Mouse (Mus musculus) kidney, adult 18-20 months (tissue): ENCODE data around the gene Acvrl1.
A peak's percentile ranks its signal among the peaks of the same experiment; 100 is the strongest.

ENCODE experiments used
- DNase-seq: peaks from one replicate; pipeline ENCODE4 v3.0.0; 2021

The Acvrl1 gene

DNA sequence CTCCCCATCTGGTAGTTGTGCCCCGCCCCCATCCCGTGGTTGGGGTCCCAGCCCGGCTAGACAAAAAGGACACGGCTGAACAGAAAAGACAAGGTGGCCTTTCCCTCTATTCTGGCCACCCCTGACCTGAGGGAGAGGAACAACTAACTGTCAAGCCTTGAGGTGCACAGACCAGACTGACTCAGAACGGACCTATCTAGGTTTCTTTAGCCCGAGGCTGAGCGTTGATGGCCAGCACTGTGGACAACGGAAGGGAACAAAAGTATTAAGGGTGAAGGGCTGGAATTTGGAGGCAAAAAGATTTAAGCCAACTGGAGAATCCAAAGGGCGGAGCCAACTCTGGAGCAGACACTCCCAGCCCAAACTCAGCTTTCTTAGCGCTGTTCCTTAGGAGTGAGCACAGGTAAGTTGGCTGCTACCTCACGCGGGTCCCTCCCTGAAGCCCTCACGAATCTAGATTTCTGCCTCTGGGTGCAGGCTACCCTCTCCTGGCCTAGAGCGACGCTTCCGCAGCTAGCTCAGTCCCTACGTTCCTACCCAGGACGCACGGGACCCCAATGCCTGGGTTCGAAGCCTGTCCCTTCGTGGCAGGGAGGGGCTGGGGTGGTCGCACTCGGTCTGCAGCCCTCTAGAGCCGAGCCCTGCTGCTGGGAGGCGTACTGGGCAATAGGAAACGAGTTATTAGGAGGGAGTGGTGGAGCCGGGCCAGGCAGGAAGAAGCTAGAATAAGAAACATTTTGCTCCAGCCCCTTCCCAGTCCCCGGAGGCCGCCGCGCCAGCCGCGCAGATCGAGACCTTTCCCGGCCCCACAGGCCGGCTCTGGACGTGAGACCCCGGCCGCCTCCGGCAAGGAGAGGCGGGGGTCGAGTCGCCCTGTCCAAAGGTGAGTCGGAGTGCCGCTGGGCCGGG, at the start of gene Acvrl1:
Gene Acvrl1 (plus strand): TSS at position 342 of the 909 bp plus-strand sequence.
- DNase-seq: peak; percentile 67

DNA sequence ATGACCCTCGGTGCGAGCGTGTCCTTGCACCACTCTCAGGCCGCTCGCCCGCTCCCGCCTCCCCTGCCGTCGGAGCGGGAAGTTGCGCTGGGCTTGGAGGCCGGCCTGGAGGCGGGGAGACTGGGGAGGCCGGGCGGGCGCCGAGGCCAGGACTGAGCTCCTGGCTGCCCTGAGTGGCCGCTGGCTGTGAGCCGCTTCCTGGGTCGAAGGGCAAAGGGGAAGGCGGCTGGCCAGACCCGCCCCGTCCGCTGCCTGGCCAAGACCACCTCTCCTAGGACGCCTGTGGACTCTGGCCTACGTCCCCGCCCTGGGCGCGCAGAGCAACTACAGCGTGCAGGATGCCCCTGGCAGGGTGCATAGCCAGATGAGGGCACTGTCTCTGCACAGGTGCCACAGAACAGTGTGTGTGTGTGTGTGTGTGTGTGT, 49.6 kb upstream of the Acvrl1 start:
- DNase-seq: peak; percentile 95

DNA sequence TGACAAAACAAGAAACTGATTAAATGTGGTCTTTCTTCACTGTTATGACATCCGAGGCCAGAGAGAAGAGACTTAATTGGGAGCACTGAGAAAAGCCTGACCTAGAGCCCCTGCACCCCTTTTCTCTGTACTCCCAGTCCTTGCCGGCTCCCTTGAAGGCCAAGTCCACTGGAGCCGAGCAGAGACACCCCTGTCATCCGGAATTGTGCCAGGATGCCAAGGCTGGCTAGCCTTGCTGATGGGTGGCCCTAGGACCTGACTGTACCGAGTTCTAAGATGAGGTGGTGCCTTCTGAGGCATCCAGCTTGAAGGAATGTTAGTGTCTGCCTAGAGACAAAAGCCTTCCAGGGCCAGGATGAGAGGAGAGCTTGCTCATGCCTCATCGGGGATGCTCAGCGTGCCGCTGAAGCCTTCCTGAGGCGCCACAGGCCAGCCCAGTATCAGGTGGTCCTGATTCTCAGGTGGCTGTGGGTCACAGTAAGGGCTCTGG, 48.2 kb upstream of the Acvrl1 start:
- no peak for DNase-seq

DNA sequence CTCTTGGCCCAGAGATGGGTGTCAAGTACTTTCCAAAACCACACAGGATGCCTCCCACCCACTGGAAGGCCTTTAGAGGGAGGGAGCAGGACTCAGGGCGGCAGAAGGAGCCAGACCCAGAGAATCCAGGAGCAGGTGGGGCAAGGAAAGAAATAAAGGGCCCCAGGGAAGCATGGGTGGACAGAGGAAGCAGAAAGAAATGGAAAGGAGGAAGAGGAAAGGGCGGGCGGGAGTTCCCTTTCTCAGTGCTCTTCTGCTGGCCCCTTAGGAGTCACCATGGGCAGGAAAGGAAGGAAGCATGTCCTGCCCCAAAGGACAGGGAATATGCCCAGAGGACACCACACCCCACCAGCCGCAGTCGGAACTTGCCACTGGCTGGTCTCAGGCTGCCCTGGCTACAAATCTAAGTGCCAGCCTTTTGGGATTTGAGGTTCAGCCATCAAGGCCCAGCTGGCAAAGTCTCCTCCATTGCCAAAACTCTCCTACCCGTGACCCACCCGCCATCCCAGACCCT, 47.2 kb upstream of the Acvrl1 start:
- no peak for DNase-seq

DNA sequence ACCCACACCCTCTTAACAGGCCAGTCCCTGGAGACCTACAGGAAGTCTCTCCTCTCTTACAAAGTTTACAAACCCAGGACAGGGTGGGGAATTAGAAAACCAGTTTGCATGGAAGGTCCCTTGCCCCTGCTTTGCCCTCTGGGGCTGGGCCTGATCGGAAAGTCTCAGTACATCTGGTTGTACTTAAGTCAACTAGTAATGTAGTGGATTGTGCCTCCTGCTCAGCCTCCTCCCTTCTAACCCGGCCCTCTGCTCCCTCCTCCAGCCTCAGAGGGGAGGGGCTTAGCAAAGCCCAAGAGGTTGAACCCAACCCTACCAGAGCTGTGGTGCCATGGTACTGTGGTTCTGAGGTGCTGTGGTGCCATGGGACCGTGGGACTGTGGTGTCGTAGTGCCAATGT, 46.1 kb upstream of the Acvrl1 start:
- no peak for DNase-seq

DNA sequence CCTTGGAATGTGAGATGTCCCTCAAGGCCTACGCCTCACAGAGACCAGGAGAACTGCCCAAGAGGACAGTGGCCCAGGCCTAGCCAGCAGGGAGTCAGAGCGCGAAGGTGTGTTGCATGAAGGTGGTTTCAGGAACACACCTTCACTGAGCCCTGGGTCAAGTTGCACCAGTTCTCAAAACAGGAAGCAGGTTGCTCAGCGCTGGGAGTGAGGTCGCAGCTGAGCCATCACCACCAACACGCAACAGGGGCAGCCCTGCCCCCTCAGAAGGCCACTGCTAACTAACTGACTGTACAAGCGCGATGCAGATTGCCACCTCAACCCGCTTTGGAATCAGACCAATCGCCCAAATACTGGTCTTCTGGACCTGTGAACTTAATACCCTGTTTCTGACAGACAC, 43.8 kb upstream of the Acvrl1 start:
- no peak for DNase-seq

DNA sequence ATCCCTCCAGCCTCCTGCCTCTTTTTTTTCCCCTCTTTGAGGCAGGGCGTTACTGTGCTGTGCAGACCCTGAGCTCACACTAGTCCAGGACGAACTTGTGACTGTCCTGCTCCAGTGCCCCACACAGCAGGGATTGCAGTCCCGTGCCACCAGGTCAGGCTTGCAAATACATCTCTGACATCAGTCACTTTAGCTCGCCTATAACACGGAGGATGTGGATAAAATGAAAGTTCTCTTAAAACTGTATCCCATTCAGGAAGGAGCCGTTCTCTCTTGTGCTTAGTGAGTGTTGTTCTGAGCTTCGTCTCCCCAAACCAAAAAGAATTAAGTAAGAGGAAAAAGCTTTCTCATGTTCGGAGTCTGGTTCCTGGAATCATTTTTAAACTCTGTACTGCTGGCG, 41.9 kb upstream of the Acvrl1 start:
- no peak for DNase-seq

DNA sequence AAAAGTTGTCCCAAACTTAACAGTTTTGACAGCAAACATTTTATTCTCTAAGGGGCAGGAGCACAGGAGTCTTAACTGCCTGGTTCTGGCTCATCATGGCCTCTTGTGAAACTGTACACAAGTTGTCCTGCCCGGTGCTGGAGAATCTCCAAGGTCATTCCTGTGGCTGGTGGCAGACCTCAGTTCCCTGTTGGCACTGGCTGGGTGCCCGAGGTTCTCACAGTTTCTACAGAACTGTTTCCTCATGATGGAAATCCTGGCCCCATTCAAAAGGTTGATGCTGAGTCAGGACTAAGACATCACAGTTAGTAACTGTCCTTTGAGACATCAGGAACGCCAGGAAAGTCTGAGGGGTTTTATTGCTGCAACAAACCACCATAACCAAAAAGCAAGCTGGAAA, 41.4 kb upstream of the Acvrl1 start:
- peak; percentile 66 for DNase-seq

DNA sequence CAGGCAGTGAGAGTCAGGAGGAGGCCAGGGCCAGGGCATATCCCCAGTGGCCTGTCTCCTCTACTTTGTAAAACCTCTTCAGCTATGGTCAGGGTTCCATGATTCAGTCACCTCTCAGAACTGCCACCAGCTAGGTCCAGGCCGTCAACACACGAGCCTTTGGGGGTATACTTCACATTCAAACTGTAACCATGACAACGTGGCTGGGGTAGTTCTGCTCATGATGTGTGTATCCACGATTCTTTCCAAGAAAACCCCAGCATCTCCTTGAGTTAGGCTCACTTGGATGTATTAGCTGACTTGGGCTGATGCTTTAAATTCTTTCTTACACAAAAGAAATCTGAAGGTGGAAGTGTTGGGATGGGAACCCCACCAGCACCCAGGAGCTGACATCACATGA, 40.0 kb upstream of the Acvrl1 start:
- no peak for DNase-seq

DNA sequence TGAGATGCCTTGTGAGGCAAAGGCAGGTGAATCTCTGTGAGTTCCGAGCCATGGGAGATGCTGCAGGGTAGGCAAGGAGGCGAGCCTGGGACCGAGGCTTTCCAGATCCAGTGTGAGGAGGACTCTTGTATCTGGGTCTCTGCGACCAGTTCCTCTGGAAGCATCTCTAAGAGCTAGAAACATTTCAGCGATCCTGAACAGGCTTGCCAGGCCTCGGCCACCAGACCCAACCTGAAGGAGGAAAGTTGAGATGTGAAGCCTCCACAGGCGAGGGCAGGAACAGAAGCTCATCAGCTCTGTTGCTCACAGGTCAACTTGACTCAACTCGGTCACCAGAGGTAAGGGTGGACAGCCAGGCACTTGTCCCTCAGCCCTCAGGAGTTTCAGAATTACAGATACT, 36.8 kb upstream of the Acvrl1 start:
- DNase-seq: no peak

DNA sequence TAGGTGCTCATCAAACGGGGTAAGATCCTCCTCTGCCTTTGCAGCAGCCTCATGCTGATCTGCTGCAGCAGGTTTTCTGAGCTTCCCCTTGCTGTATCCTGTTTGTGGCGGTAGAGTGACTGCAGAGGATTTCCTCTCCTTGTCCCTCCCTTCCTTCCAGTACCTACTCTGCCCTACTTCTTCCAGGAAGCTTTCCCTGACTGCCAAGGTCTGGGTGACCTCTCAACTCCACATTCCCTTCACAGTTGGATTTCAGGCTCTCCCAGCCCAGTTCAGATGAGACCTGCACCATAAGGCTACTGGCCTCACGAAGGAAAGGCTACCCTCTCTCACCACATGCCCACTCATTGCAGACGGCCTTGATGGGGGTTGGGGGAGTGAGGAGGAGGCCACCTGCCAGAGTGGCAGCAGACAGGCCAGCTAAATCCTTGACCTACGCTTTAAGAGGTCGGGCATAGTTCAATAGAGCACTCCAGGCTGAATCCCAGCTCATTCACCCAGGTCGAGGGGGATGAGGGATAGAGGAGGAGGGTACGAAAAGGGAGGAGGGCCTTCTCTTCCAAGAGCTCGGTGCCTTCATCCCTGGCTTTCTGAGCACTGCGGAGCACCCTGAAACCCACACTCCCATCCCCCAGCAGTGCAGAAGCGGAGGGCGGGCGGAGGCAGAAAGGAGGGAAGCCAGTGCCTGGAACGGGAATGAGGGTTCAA, 36.0 kb upstream of the Acvrl1 start:
- DNase-seq: peak; percentile 42

DNA sequence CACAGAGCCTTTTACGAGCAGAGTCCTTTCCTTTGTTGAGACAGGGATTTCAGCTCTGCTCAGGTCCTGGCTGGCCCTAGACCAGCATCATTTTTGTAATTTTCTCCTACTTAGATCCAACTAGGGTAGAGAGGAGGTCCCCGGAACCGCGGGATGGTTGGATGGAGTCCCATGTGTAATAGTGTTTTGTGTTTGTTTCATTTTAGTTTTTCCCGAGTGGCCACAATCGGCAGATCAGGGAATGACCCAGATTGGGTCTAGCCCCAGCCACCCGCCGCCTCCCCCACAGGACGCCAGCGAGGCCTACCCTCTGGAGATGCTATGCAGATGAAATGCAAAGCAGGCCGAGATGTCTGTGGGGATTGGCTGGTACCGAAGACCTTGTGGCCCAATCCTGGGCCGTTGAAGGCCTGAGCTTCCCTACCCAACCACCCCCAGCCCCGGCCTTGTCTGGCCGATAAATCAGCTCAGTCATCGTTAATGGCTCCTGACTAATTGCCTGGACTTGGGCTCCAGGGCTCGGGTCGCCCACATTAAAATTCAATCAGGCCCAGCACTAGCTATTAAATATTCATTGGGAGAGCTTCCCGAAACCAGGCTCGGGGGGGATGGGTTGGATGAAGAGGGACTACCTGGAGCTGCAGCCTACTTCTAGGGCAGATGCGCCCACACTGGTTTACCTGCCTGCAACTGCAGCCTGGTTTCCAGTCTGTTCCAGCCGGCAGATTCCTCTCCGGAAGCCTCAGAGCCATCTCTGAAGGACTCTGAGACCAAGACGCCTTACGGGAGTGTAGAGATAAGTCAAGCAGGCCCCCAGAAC, 35.3 kb upstream of the Acvrl1 start:
- DNase-seq: peak; percentile 68

DNA sequence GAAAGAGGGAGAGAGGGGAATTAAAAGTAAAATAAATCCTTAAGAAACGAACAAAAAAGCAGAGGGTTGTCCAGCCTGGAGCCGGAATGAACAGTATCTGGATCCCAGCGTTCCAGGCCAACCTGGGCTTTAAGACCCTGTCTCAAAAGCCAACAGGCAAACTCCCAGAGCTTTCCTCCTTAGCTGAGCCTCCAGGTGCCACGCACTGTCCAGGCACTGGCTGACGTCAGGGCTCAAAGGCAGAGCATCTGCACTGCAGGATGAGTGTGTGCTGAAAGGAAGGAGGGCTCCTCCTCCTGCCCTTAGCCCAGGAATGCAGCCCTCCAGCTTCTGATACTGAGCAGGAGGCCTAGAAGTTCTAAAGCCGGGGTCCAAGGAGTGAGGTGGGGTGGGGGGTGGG, 34.3 kb upstream of the Acvrl1 start:
- no peak for DNase-seq

DNA sequence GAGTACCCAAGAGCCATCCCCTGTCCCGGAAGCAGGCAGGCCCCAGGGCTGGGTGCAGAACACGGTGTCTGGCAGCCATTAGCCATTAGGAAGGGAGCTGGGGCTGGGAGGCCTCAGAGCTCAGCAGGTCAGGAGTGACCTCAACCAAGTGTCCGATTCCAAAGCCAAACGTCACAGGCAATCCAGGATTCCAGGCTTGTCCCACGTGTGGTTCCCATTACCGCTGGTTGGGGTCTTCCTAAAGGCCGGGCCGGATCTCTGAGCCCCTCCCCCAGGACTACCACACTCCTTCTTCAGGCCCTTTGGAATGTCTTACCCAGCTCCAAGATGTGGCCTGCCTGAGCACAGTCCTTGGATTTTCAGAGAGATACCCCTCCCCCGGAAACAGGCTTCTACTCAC, 33.3 kb upstream of the Acvrl1 start:
- DNase-seq: no peak

DNA sequence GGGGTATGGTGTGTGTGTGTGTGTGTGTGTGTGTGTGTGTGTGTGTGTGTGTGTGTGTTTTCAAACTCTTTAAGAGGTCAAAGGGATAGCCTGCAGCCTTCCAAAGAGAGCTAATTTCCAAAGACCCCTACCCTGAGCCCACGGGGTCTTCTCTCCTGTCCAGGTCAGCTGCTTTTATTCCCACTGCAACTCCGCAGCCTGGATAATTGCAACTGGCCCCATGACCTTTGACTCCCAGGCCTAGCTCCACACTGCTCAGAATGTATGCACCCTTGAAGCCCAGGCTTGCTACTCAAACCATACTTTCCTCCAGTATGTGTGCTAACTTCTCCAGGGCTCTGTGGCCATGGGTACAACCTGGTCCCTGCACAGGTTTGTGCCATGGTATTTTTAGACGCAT, 32.9 kb upstream of the Acvrl1 start:
- DNase-seq: no peak

DNA sequence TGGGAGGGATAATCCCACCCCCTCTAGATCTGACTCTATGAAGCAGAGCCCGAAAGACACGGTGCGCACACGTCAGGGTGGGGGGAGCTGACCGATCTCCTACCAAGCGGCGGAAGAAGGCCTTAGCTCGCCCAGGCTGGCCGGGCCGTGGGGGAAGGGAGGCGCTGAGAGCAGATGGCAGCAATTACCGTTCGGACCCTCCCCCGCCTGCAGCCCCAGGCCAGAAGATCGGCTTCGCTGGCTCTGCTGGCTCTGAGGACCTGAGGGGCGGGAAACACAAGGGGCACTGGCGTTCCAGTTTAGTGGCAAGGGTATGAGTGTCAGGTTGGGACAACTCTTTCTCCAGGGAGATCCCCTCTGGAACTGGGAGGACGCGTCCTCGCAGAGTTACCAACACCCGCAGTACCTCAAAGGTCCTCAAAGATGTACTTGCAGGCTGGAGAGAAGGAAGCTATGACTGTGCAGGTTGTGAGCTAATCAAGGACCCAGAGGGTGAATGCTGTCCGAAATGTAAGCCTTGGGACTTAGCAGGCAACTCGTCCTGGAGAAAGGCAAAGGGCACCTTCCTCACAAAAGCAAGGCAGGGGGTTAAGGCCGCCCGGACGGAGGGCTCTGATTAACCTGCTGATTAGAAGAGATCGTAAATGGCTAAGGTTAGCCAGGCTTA, 30.2 kb upstream of the Acvrl1 start:
- no peak for DNase-seq

DNA sequence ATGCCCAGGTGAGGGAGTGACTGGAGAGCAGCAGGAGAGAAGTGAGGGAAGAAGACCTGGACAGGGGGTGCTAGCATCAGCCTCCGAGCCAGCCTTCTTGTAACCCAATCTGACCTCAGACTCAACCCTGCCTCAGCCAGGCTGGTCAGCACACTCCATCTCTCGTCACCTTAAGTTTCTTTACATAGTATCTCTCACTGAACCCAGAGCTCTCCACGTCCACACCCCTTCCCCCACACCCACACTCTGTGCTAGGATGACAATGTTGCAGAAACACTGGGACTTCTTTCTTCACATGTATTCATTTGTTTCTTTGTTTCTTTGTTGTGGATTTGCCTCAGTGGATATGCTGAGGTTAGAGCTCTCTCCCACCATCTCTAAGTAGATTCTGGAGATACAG, 27.3 kb upstream of the Acvrl1 start:
- no peak for DNase-seq

DNA sequence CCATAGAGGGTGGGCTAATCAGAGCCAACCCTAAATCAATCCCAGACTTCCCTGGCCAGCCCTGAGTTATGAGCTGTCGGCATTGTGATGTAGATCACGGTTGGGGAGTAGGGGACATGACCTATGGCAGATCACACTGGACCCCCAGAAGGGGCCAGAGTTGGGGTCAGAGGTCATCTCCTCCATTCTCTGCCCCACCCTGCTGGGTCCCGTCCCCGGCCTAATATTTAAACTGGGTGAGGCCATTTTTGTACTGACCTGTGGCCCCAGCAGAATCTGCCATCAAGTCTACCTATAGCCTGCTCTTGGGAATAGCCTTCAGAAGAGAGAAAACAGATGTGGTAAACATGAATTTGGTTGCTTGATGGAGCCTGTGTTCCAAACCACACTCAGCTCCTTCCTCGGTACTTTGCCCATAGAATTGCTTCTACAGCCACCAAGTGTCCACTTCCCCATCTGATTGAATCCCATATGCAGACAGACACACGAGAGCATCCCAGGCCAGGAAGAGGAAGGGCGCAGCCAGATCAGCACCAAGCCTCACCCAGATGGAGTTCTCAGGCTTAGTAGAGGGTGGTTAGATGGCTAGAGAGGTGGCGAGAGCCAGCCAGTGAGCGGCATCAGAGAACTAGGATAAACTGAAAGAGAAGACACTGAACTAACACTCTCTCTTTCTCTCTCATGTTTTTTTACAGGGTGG, 24.6 kb upstream of the Acvrl1 start:
- DNase-seq: no peak

DNA sequence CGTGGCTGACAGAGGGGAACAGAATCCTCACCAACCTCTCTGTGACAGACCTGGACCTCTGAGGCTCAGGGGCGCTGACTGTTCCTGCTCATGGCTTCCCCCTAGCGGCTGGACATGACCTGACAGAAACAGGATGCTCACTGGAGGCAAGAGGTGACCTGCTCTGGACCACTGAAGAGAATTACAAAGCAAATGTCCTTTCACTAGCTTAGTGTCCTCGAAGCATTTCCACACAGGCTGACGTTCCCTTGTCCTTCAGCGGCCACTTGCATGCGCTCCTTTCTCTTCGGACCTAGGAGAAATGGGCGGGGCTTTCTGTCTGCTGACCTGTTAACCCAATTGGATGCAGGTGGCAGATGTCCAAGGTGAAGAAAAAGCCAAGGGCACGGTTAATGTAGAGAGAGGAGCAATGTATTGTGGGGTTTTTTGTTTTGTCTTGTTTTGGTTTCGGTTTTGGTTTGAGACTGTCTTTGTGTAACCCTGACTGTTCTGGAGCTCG, 22.8 kb upstream of the Acvrl1 start:
- peak; percentile 88 for DNase-seq

DNA sequence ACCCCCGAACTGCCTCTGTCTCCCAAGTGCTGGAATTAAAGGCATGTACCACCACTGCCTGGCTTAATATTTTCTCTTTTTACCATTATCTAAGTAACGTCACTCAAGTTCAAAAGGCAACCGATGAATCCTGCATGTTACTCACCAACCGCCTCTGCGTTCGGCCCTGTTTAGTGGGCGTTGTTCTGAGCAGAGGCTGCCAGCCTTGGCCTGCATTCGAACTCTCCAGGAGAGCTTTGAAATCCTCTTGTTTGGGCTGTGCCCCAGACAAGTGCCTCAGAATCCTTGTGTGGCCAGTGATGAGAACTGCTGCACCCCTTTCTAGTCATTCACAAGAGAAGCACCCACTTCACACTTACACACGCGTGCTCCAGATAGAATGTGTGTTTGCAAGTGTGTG, 22.3 kb upstream of the Acvrl1 start:
- DNase-seq: no peak

DNA sequence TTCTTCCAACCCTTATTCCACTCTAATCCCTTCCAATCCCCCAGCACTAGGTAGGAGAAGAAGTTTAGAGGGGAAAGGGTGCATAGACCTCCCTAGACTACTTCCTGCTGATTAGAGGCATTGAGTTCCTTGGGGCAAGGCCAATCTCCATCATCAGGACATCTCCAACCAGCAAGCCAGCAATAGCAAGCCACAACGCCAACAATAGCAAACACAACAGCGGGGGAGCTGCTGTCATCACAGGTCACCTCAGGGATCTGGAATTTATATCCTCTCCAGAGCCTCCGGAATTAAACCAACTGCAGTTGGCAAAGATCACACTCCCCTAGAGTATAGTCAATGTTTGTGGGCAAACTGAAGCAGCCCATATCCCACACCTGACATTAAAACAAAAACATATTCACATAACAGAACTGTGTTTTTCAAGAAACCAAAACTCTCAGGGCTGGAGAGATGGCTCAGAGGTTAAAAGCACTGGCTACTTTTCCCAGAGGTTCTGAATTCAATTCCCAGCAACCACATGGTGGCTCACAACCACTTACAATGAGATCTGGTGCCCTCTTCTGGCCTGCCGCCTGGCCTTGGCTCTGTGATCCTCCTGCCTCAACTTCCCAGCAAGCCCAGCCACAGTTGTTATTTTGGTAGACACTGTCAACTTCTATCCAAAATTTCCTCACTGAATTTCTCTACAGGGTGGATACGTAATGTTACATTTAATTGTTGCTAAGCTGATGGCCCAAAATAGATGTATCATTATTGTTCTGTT, 20.2 kb upstream of the Acvrl1 start:
- no peak for DNase-seq
